Comparison of ENCODE assay signal across 8 mouse cellular contexts in genomic region chr15:79657837-79658530, GRCm38 (mm10). TPM values are rescaled to one million over a fixed set of nuclear protein-coding genes. Genes with fewer than 3 reads are reported as not detected.
A peak's percentile ranks its signal among the peaks of the same experiment; 100 is the strongest.
DNase-seq lines count a peak whose midpoint lies in the region; ATAC-seq and TF ChIP-seq lines count a peak whose summit lies in the region.

No protein-coding gene starts in this region.

- TF ChIP-seq CTCF in MEL (IDR thresholded peaks at IDR 0.05 in 2 of 3, conservative IDR thresholded peaks at IDR 0.05 in 1 of 3; ENCODE audit: control insufficient read depth in 1 of 3, insufficient read depth in 1 of 3, low read depth in 2 of 3, low read length in 3 of 3, poor library complexity in 1 of 3, severe bottlenecking in 1 of 3), result peak; percentile 49 to 68 (median 51)
- peak; percentile 57; the same call in 1 of the 2 replicates for TF ChIP-seq CTCF in cerebellum, adult 2 months (IDR thresholded peaks at IDR 0.05; ENCODE audit: borderline replicate concordance, insufficient read depth, low read depth, low read length)
- peak; percentile 69 for TF ChIP-seq CTCF in lung, postnatal 0 days (IDR thresholded peaks at IDR 0.05)

- H3K79me2 ChIP-seq in MEL (ENCODE audit: control insufficient read depth, insufficient read depth, low read length, poor library complexity), result no peaks in the 10 kb centered on the region; the same call in 1 of the 2 replicates

- ATAC-seq in lung, postnatal 0 days, result peak; percentile 38

- 2% methylated on average over 16 of the region's 16 CpGs for WGBS in cerebellum, adult 2 months
- WGBS in hindbrain, embryonic 10.5 days, result 4% methylated on average over 16 of the region's 16 CpGs
- 2% methylated on average over 16 of the region's 16 CpGs for WGBS in lung, postnatal 0 days

- no peaks in the 10 kb centered on the region for H3K9me3 ChIP-seq in MEL (replicated peaks; ENCODE audit: insufficient read depth, low read length)
- H3K9me3 ChIP-seq in hindbrain, embryonic 10.5 days, result peaks cover 6% of the 10 kb centered on the region; the same call in 1 of the 2 replicates
- H3K9me3 ChIP-seq in lung, postnatal 0 days (ENCODE audit: low read length), result no peaks in the 10 kb centered on the region

- peak overlapping the region; percentile 88 for H3K4me2 ChIP-seq in lung, postnatal 0 days (replicated peaks; ENCODE audit: low read depth, low read length)

- TF ChIP-seq RAD21 in MEL (IDR thresholded peaks at IDR 0.05; ENCODE audit: low read depth, low read length), result peak; percentile 54

- H3K9ac ChIP-seq in MEL (ENCODE audit: control insufficient read depth, low read depth, low read length, poor library complexity, severe bottlenecking), result peak overlapping the region; percentile 89
- H3K9ac ChIP-seq in lung, postnatal 0 days (replicated peaks; ENCODE audit: low read depth), result peak overlapping the region; percentile 84

- DNase-seq in MEL (ENCODE audit: low read depth, low spot score), result peak; percentile 91
- peak; percentile 84 to 90 for DNase-seq in cerebellum, adult 2 months
- peak; percentile 89 for DNase-seq in forelimb bud, embryonic 11.5 days (ENCODE audit: low read depth, low spot score)
- DNase-seq in hindbrain, embryonic 10.5 days (ENCODE audit: low spot score), result peak; percentile 85
- peak; percentile 82 for DNase-seq in layer of hippocampus, adult 9-11 months
- DNase-seq in lung, postnatal 0 days (ENCODE audit: low spot score), result peak; percentile 85
- peak; percentile 72 for DNase-seq in ovary, postnatal 14 days (ENCODE audit: low spot score)
- DNase-seq in thymus, postnatal 14 days, result peak; percentile 88

- no peaks in the 10 kb centered on the region for H3K27me3 ChIP-seq in MEL (ENCODE audit: control insufficient read depth in 1 of 2, insufficient read depth in 2 of 2, low read length in 2 of 2)
- H3K27me3 ChIP-seq in cerebellum, adult 2 months (ENCODE audit: control insufficient read depth, insufficient read depth, low read length), result no peaks in the 10 kb centered on the region
- H3K27me3 ChIP-seq in hindbrain, embryonic 10.5 days (ENCODE audit: insufficient read depth, poor library complexity, severe bottlenecking), result no peaks in the 10 kb centered on the region
- H3K27me3 ChIP-seq in lung, postnatal 0 days (replicated peaks; ENCODE audit: insufficient read depth, low read length), result no peaks in the 10 kb centered on the region

- H3K4me1 ChIP-seq in MEL (ENCODE audit: control insufficient read depth in 1 of 2, insufficient read depth in 2 of 2, low read length in 2 of 2), result peaks cover 0 to 8% of the 10 kb centered on the region in 2 experiments; a peak in 2 of 4 replicates
- H3K4me1 ChIP-seq in cerebellum, adult 2 months (ENCODE audit: control insufficient read depth, insufficient read depth, low read length), result no peaks in the 10 kb centered on the region
- peaks cover 19% of the 10 kb centered on the region for H3K4me1 ChIP-seq in hindbrain, embryonic 10.5 days (replicated peaks)
- peaks cover 4% of the 10 kb centered on the region; the same call in 1 of the 2 replicates for H3K4me1 ChIP-seq in lung, postnatal 0 days (ENCODE audit: insufficient read depth, low read depth, low read length)

- no peak for TF ChIP-seq POLR2A in MEL (IDR thresholded peaks at IDR 0.05; ENCODE audit: control insufficient read depth in 1 of 2, insufficient read depth in 1 of 2, low read depth in 1 of 2, low read length in 2 of 2, poor library complexity in 1 of 2)
- TF ChIP-seq POLR2A in cerebellum, adult 2 months (IDR thresholded peaks at IDR 0.05; ENCODE audit: borderline replicate concordance, insufficient read depth, low read length), result no peak

- peak; percentile 33 to 37; a peak in 2 of 4 replicates for TF ChIP-seq EP300 in MEL (IDR thresholded peaks at IDR 0.05; ENCODE audit: low read depth in 1 of 2, low read length in 2 of 2)
- peak; percentile 25; the same call in 1 of the 2 replicates for TF ChIP-seq EP300 in lung, postnatal 0 days (IDR thresholded peaks at IDR 0.05)

- peak overlapping the region; percentile 76 to 90 for H3K4me3 ChIP-seq in MEL (ENCODE audit: control insufficient read depth in 1 of 2, insufficient read depth in 1 of 2, low read depth in 2 of 2, low read length in 2 of 2)
- H3K4me3 ChIP-seq in cerebellum, adult 2 months (replicated peaks; ENCODE audit: insufficient read depth, low read depth, low read length), result peak overlapping the region; percentile 87
- peak overlapping the region; percentile 84 for H3K4me3 ChIP-seq in hindbrain, embryonic 10.5 days
- peak overlapping the region; percentile 65 for H3K4me3 ChIP-seq in lung, postnatal 0 days (ENCODE audit: low read depth, low read length)

- H3K27ac ChIP-seq in MEL (ENCODE audit: control insufficient read depth, low read depth, low read length), result no peak overlapping the region
- peak overlapping the region; percentile 95 for H3K27ac ChIP-seq in cerebellum, adult 2 months (ENCODE audit: insufficient read depth, low read length)
- H3K27ac ChIP-seq in hindbrain, embryonic 10.5 days, result peak overlapping the region; percentile 100
- peak overlapping the region; percentile 97 for H3K27ac ChIP-seq in lung, postnatal 0 days (ENCODE audit: low read length)

- peaks cover 0 to 7% of the 10 kb centered on the region in 2 experiments; a peak in 2 of 4 replicates for H3K36me3 ChIP-seq in MEL (ENCODE audit: control insufficient read depth in 1 of 2, insufficient read depth in 2 of 2, low read length in 2 of 2)
- H3K36me3 ChIP-seq in hindbrain, embryonic 10.5 days, result peaks cover 29% of the 10 kb centered on the region
- no peaks in the 10 kb centered on the region for H3K36me3 ChIP-seq in lung, postnatal 0 days (ENCODE audit: insufficient read depth, low read length)

TF ChIP-seq in MEL, 35 proteins besides CTCF, POLR2A, EP300 and RAD21 (continues in another document):
- peak; percentile 13; the same call in 1 of the 2 replicates for TF ChIP-seq ETS1 (IDR thresholded peaks at IDR 0.05; ENCODE audit: low read depth, low read length)
- no peak for TF ChIP-seq POLR2AphosphoS2 (IDR thresholded peaks at IDR 0.05; ENCODE audit: low read length)
- no peak for TF ChIP-seq CHD2 (IDR thresholded peaks at IDR 0.05; ENCODE audit: low read length)
- peak; percentile 47; the same call in 1 of the 2 replicates for TF ChIP-seq SMC3 (IDR thresholded peaks at IDR 0.05; ENCODE audit: low read depth, low read length)
- TF ChIP-seq BHLHE40 (IDR thresholded peaks at IDR 0.05; ENCODE audit: borderline replicate concordance, low read depth, low read length), result peak; percentile 39; the same call in 1 of the 2 replicates
- no peak for TF ChIP-seq RCOR1 (IDR thresholded peaks at IDR 0.05; ENCODE audit: low read depth, low read length)
- TF ChIP-seq GATA1 (IDR thresholded peaks at IDR 0.05; ENCODE audit: low read depth, low read length), result peak; percentile 80
- 0 out of 2 replicates have a peak, but pooled peaks have one; percentile 27 for TF ChIP-seq MYC (IDR thresholded peaks at IDR 0.05; ENCODE audit: low read depth, low read length)
- peak; percentile 34; the same call in 1 of the 2 replicates for TF ChIP-seq ZC3H11A (IDR thresholded peaks at IDR 0.05; ENCODE audit: low read depth, low read length)
- TF ChIP-seq MAX (IDR thresholded peaks at IDR 0.05; ENCODE audit: low read length), result 0 out of 2 replicates have a peak, but pooled peaks have one; percentile 33
- TF ChIP-seq HCFC1 (IDR thresholded peaks at IDR 0.05; ENCODE audit: low read depth, low read length), result 0 out of 2 replicates have a peak, but pooled peaks have one; percentile 27
- TF ChIP-seq TBP (IDR thresholded peaks at IDR 0.05; ENCODE audit: low read depth, low read length), result 0 out of 2 replicates have a peak, but pooled peaks have one; percentile 22
- TF ChIP-seq E2F4 (IDR thresholded peaks at IDR 0.05; ENCODE audit: borderline replicate concordance, low read depth, low read length), result no peak

RNA-seq across cellular contexts. Expression of gene Fam227a, which starts 0.8 kb away (rescaled TPM):
- total RNA-seq in MEL (2012; rRNA removed), result 0.35 and 0.39 TPM in 2 replicates
- polyA plus RNA-seq in MEL (2012; ENCODE audit: insufficient read depth in 1 of 2, insufficient read length in 2 of 2, low read depth in 1 of 2, low replicate concordance in 2 of 2, missing spikeins in 1 of 2), result under 1 TPM in 1 of 2 experiments, not detected in 1; 0.60 TPM
- 8.5 and 9.5 TPM in 2 replicates for polyA plus RNA-seq in cerebellum, adult 2 months (2012; rRNA removed)
- 2.2 and 2.4 TPM in 2 replicates for polyA plus RNA-seq in hindbrain, embryonic 10.5 days (2016; fragmentation: Nextera tagmentation; extraction: Ambion mirVana)
- polyA plus RNA-seq in lung, postnatal 0 days (2015; fragmentation: Nextera tagmentation; extraction: Ambion mirVana), result 1.2 and 1.3 TPM in 2 replicates

RNA-seq across cellular contexts. Expression of gene Cby1, which starts 1.0 kb away (rescaled TPM):
- total RNA-seq in MEL (2012; rRNA removed), result 29.6 and 34.3 TPM in 2 replicates
- polyA plus RNA-seq in MEL (2012; ENCODE audit: insufficient read depth in 1 of 2, insufficient read length in 2 of 2, low read depth in 1 of 2, low replicate concordance in 2 of 2, missing spikeins in 1 of 2), result 10 to 100 TPM in 1 of 2 experiments, not detected in 1; 56.2 TPM
- polyA plus RNA-seq in cerebellum, adult 2 months (2012; rRNA removed), result 30.3 and 32.3 TPM in 2 replicates
- 71.0 and 91.5 TPM in 2 replicates for polyA plus RNA-seq in hindbrain, embryonic 10.5 days (2016; fragmentation: Nextera tagmentation; extraction: Ambion mirVana)
- 43.5 and 45.3 TPM in 2 replicates for polyA plus RNA-seq in lung, postnatal 0 days (2015; fragmentation: Nextera tagmentation; extraction: Ambion mirVana)

RNA-seq across cellular contexts. Expression of gene Tomm22, which starts 12.7 kb away (rescaled TPM):
- total RNA-seq in MEL (2012; rRNA removed), result 161 and 174 TPM in 2 replicates
- 100 to 1,000 TPM; 281 to 829 TPM for polyA plus RNA-seq in MEL (2012; ENCODE audit: insufficient read depth in 1 of 2, insufficient read length in 2 of 2, low read depth in 1 of 2, low replicate concordance in 2 of 2, missing spikeins in 1 of 2)
- polyA plus RNA-seq in cerebellum, adult 2 months (2012; rRNA removed), result 99.9 and 106 TPM in 2 replicates
- polyA plus RNA-seq in hindbrain, embryonic 10.5 days (2016; fragmentation: Nextera tagmentation; extraction: Ambion mirVana), result 280 and 301 TPM in 2 replicates
- 167 and 168 TPM in 2 replicates for polyA plus RNA-seq in lung, postnatal 0 days (2015; fragmentation: Nextera tagmentation; extraction: Ambion mirVana)

RNA-seq across cellular contexts. Expression of gene Josd1, which starts 29.7 kb away (rescaled TPM):
- 37.8 and 47.2 TPM in 2 replicates for total RNA-seq in MEL (2012; rRNA removed)
- polyA plus RNA-seq in MEL (2012; ENCODE audit: insufficient read depth in 1 of 2, insufficient read length in 2 of 2, low read depth in 1 of 2, low replicate concordance in 2 of 2, missing spikeins in 1 of 2), result 10 to 100 TPM in 1 of 2 experiments, not detected in 1; 46.5 TPM
- 43.8 and 45.0 TPM in 2 replicates for polyA plus RNA-seq in cerebellum, adult 2 months (2012; rRNA removed)
- 18.6 and 20.7 TPM in 2 replicates for polyA plus RNA-seq in hindbrain, embryonic 10.5 days (2016; fragmentation: Nextera tagmentation; extraction: Ambion mirVana)
- 12.7 and 13.9 TPM in 2 replicates for polyA plus RNA-seq in lung, postnatal 0 days (2015; fragmentation: Nextera tagmentation; extraction: Ambion mirVana)

RNA-seq across cellular contexts. Expression of gene Gtpbp1, which starts 32.7 kb away (rescaled TPM):
- total RNA-seq in MEL (2012; rRNA removed), result 41.9 and 50.3 TPM in 2 replicates
- polyA plus RNA-seq in MEL (2012; ENCODE audit: insufficient read depth in 1 of 2, insufficient read length in 2 of 2, low read depth in 1 of 2, low replicate concordance in 2 of 2, missing spikeins in 1 of 2), result 10 to 100 TPM in 1 of 2 experiments, not detected in 1; 92.2 TPM
- polyA plus RNA-seq in cerebellum, adult 2 months (2012; rRNA removed), result 52.5 and 59.5 TPM in 2 replicates
- 44.7 and 44.8 TPM in 2 replicates for polyA plus RNA-seq in hindbrain, embryonic 10.5 days (2016; fragmentation: Nextera tagmentation; extraction: Ambion mirVana)
- polyA plus RNA-seq in lung, postnatal 0 days (2015; fragmentation: Nextera tagmentation; extraction: Ambion mirVana), result 16.9 and 17.9 TPM in 2 replicates
